ENCODE assay signal across 10 mouse cellular contexts in genomic region chr17:81579728-81580425, GRCm38 (mm10).
A peak's percentile ranks its signal among the peaks of the same experiment; 100 is the strongest.
DNase-seq lines count a peak whose midpoint lies in the region; ATAC-seq lines count a peak whose summit lies in the region.
"Had no signal": no experiment of that assay in that cellular context is flagged by ENCODE, and none has a peak within 500 bp of the region (broad histone marks: within the 10 kb centered on the region; RNA-seq: fewer than 3 reads in every experiment).

No protein-coding gene starts in this region.

- H3K4me1 ChIP-seq in kidney, embryonic 15.5 days = peaks cover 8% of the 10 kb centered on the region; the same call in 1 of the 2 replicates
- no peaks in the 10 kb centered on the region; the same call in 1 of the 2 replicates for H3K4me1 ChIP-seq in neural tube, embryonic 15.5 days

- H3K4me2 ChIP-seq in kidney, embryonic 15.5 days = no peak overlapping the region
- no peak overlapping the region for H3K4me2 ChIP-seq in neural tube, embryonic 15.5 days

- no peak overlapping the region for H3K4me3 ChIP-seq in kidney, embryonic 15.5 days (replicated peaks)
- no peak overlapping the region for H3K4me3 ChIP-seq in neural tube, embryonic 15.5 days (replicated peaks)

- no peak for ATAC-seq in kidney, embryonic 15.5 days (replicated peaks; ENCODE audit: low FRiP score)
- peak; percentile 59 for ATAC-seq in megakaryocyte progenitor cell, adult 5-6 weeks (replicated peaks; ENCODE audit: poor library complexity)
- ATAC-seq in neural tube, embryonic 15.5 days (ENCODE audit: low FRiP score) = no peak
- no peak for ATAC-seq in megakaryocyte-erythroid progenitor cell, adult 5-6 weeks (replicated peaks; ENCODE audit: low FRiP score, low TSS enrichment, poor library complexity, severe bottlenecking)
- ATAC-seq: CD4-positive, CD25-positive, alpha-beta regulatory T cell, adult 4 months had no signal

- H3K36me3 ChIP-seq in kidney, embryonic 15.5 days = no peaks in the 10 kb centered on the region
- H3K36me3 ChIP-seq in neural tube, embryonic 15.5 days = no peaks in the 10 kb centered on the region

- WGBS in kidney, embryonic 15.5 days = 62% methylated on average over 10 of the region's 10 CpGs
- 85% methylated on average over 10 of the region's 10 CpGs for WGBS in neural tube, embryonic 15.5 days

- H3K9ac ChIP-seq in kidney, embryonic 15.5 days = no peak overlapping the region
- H3K9ac ChIP-seq in neural tube, embryonic 15.5 days (replicated peaks) = no peak overlapping the region

- 0 out of 2 replicates have a peak overlapping the region, but pooled peaks have one; percentile 11 for H3K27ac ChIP-seq in kidney, embryonic 15.5 days
- no peak overlapping the region for H3K27ac ChIP-seq in neural tube, embryonic 15.5 days (replicated peaks)

- no peaks in the 10 kb centered on the region for H3K9me3 ChIP-seq in kidney, embryonic 15.5 days (replicated peaks)
- H3K9me3 ChIP-seq in neural tube, embryonic 15.5 days (replicated peaks) = no peaks in the 10 kb centered on the region

- DNase-seq in kidney, postnatal 36 days = no peak
- DNase-seq in gastrocnemius, postnatal 36 days = peak; percentile 5 to 14
- peak; percentile 52 for DNase-seq in heart, postnatal 4 days
- no peak for DNase-seq in urinary bladder, postnatal 10 days (ENCODE audit: low spot score)
- DNase-seq: layer of hippocampus, adult 9-11 months had no signal

- intact Hi-C loops in gastrocnemius, postnatal 36 days (cut with DNase I) = no loop called here

- no peaks in the 10 kb centered on the region for H3K27me3 ChIP-seq in kidney, embryonic 15.5 days
- H3K27me3 ChIP-seq in neural tube, embryonic 15.5 days (replicated peaks) = no peaks in the 10 kb centered on the region

Comparison
In these comparisons a context has a peak if more than half of its experiments do, and no peak if none do; other contexts are left out.
1. DNase-seq: peak in gastrocnemius, postnatal 36 days (2 of 2) and heart, postnatal 4 days (single experiment); none in kidney, postnatal 36 days (0 of 2) and urinary bladder, postnatal 10 days (single experiment).